Mouse (Mus musculus) neutrophil, adult 5-6 weeks (primary cell): ENCODE data around the gene Rdh5. TPM values are rescaled to one million over a fixed set of nuclear protein-coding genes. Genes with fewer than 3 reads are reported as not detected.

ENCODE experiments used
- ATAC-seq: fragments of 151-379, 151-347 bp; 2 replicates; pipeline ENCODE4 v1.8.0; 2017; ENCODE audit warnings: mild to moderate bottlenecking, moderate TSS enrichment; ENCODE audit not compliant: insufficient number of reproducible peaks, poor library complexity, low FRiP score, severe bottlenecking; ENCODE audit errors: extremely low read depth
- total RNA-seq: library from RNA; stranded (forward); fragments of 200-1000 nt; gene quantifications from 2 replicates; pipeline ENCODE4 v1.2.3, GENCODE M21; 2017

The Rdh5 gene
- 7.4 and 9.5 TPM in 2 replicates for total RNA-seq

DNA sequence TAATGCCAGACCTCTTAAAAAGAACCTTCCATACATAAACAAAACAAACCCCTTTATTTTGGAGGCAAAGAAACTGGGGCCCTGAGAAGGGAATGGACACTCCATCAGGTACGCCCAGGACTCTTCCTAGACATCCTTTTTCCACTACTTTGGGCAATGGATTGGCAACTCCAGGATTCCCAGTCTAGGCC, at the start of gene Rdh5:
Gene Rdh5 (minus strand): TSS at position 67 of the 191 bp plus-strand sequence.
- no peak for ATAC-seq

- no peak for ATAC-seq
Measured at GRCm38 (mm10) chr10:128970740-128971250, 48.1 kb upstream of the Rdh5 start.

- no peak for ATAC-seq
Measured at GRCm38 (mm10) chr10:128968341-128968749, 45.7 kb upstream of the Rdh5 start.

DNA sequence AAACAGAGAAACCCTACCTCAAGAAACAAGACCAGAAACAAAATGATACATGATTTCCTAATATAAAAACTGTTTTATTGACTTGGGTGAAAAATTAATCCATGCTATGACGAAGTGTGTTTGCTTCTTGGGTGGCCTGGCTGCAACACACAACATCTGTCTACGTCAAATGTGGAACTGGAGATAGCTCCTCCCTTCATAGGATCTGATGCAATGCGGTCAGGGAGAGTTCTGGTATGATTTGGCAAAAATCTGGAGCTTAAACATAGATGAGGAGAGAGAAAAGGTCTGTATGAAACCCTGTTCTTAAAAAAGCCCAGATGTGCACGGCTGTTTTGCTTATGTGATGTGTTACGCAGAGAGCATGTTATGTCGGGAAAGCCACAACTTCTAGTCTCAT, 43.2 kb upstream of the Rdh5 start:
- peak; percentile 87 for ATAC-seq

DNA sequence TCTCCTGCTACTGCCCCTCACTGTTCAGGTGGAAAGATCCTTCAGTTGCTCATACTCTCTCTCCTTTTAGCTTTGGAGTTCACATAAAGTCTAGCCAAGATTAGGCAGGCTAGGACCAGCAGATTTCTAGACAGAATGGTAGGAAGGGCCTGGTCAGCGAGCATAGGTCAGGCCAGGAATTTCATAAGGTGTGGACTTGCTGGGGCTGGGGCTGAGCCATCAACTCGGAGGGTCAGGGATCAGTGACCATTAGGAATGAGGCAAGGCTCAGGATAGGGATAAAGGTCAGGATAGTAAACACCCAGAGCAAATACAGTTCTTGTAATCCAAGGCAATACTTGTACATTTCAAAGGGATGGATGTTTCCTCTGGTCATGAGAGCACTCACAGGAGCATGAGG, 42.3 kb upstream of the Rdh5 start:
- ATAC-seq, result no peak

- no peak for ATAC-seq
Measured at GRCm38 (mm10) chr10:128960590-128961584, 38.2 kb upstream of the Rdh5 start, which contains the start of gene Mettl7b. Gene Mettl7b, minus strand, starts transcription at chr10:128960988.

DNA sequence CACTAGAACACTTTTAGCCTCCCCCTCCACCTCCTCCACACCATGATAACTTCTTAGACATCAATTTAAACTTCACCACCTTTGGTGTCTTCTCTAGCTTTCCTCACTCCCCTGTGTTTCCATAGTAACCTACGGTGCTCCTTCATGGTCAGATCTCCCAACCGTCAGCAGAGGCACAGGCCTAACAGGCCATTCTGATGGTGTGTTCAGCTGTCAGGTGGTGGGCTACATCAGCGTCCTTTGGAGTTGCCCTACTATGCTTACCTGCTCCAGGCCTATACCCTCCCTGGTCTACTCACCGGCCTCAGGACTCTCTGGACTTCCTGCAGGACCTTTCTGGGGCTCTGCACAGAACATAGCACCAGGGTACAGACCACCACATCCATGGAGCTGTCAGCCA, 37.5 kb upstream of the Rdh5 start:
- ATAC-seq, result no peak

DNA sequence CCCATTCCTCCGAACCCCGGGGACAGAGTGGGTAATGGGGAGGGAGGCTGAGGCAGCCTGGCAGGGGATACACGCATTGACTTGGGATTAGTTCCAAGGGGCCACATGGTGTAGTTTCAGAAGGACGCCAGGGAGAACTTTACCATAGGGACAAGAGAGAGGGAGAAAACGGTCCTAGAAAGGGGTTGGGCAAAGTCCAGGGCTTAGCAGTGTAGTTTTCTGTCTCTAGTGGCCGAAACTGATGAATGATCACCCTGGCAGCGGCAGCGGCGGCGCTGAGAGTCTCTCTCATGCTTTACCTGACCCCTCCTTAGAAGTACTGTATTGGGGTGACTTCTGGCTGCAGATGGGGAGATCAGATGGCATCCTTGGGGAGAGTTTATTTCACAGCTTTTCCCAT, 35.7 kb upstream of the Rdh5 start:
- no peak for ATAC-seq

GRCm38 (mm10) chr10:128950208-128950887, 27.7 kb upstream of the Rdh5 start:
- ATAC-seq, result no peak

DNA sequence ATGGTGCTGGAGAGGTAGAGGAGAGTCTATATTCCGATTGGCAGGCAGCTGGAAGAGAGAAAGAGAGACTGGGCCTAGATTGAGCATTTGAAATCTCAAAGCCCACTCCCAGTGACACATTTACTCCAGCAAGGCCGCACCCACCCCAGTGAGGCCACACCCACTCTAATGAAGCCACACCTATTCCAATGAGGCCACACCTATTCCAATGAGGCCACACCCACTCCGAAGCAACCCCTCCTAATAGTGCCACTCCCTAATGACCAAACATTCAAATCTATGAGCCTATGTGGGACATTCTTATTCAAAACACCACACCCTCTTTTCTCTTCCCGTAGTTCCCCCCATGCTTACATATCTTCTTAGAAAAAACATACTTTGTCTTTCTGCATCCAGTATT, 24.8 kb upstream of the Rdh5 start:
- no peak for ATAC-seq

DNA sequence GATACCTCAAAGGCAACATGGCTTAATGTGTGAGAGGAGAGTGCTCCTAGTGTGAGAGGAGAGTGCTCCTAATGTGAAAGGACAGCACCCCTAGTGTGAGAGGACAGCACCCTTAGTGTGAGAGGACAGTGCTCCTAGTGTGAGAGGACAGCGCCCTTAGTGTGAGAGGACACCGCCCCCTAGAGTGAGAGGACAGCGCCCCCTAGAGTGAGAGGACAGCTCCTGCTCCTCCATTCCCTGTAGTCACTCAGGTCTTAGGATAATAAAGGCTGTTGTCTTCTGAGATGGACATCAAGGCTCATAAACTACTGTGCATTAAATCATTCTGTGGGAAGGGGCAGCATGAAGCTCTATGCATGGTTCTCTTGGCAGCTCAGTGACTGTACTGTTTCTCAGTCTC, 23.0 kb upstream of the Rdh5 start:
- no peak for ATAC-seq

DNA sequence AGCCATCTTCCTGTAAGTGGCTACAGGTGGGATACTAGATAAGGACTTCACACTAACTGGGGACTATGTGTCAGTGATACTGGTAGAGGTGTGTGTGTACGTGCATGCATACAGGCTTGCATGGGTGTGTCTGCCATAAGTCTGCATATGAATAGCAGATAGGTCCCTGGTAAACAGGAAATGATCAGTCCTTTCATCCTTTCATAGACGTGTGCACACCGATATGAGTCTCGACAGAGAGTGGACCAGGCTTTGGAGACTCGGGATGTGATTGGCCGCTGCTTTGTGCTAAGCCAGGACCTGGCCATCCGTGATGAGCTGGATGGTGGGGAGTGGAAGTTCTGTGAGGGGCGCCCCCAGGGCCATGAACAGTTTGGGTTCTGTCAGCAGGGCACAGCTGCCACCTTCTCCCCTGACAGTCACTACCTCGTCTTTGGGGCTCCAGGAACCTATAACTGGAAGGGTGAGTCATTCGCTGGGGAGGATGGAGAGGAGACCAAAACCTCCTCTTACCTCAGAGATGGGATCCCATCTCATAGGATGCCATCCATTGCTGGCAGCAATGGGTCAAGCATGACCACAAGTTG, 17.9 kb upstream of the Rdh5 start:
- ATAC-seq, result no peak

DNA sequence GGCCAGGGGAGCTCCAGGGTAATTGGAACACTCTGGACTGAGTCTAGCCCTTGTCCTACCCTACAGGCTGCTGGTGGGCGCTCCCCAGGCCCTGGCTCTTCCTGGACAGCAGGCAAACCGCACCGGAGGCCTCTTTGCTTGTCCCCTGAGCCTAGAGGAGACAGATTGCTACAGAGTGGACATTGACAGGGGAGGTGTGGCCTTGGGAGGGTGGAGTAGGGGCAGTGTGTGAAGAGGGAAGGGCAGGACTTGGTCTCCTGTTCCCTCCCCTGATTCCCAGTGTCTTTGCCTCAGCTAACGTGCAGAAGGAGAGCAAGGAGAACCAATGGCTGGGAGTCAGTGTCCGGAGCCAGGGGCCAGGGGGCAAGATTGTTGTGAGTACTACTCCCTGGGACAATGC, 16.3 kb upstream of the Rdh5 start:
- ATAC-seq, result no peak

GRCm38 (mm10) chr10:128938457-128938856, 15.8 kb upstream of the Rdh5 start:
- no peak for ATAC-seq

- no peak for ATAC-seq
Measured at GRCm38 (mm10) chr10:128937756-128938390, 15.2 kb upstream of the Rdh5 start.

DNA sequence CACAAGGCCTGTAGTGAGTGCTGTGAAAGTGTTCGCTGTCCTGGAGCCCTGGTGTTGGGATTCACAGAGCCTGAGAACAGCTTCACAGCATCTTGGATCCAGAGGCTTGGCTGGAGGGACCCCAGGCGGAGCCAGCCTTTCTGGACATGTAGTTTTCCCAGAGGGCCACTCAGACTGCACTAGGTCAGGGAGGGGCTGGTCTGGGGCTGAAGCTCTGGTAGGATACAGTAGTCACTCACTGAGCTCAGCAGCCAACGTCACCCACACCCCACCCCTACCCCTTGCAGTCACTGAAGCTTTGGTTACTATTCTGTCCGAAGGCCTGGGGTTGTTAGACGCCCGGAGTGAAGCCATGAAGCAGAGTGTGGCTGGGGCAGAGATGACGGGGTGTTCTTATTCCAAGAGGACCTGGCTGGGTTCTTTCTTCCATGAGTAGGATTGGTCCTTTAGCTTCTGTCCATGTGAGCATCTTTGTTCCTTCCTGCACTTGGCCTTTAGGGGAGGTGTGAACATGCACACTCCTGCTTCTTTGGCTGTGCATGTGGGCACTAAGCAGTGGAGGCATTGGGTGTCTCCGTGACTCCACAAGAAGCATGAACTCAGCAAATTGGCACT, 13.2 kb upstream of the Rdh5 start:
- no peak for ATAC-seq

DNA sequence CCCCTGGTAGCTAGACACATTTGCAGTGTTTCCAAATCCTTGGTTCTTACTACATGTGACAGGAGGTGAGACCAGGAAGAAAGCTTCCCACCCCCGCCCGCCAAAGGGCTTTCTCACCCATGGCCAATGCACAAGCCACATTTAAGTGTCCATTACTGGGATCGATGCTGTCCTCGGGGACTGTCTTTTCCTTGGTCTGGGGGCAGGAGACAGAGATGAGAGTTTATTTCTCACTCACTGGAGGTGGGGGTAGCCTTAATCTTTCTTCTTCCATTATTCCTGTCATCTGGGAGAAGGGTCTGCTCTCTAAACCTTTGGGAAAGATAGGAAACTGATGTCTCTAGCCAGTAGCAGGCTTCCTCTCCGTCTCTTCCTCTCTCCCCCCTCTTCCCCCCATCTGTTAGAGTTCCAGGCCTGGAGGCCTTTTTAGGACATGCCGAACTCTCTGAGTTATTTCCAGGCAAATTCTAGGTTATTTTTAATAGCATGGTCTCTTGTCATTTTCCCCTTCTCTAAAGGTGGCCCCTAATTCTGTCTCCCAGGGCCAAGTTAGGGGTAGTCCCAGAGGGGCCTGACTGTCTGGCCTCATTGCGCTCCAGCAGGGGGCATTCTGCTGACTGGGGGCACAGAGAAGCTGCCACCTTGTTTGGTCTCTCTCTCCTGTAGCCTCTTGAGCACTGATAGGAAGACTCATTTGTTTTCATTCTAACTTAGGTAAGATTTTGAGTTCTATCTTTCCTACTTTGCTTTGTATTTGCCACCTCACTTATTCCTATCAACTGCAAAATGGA, 12.5 kb upstream of the Rdh5 start:
- no peak for ATAC-seq

DNA sequence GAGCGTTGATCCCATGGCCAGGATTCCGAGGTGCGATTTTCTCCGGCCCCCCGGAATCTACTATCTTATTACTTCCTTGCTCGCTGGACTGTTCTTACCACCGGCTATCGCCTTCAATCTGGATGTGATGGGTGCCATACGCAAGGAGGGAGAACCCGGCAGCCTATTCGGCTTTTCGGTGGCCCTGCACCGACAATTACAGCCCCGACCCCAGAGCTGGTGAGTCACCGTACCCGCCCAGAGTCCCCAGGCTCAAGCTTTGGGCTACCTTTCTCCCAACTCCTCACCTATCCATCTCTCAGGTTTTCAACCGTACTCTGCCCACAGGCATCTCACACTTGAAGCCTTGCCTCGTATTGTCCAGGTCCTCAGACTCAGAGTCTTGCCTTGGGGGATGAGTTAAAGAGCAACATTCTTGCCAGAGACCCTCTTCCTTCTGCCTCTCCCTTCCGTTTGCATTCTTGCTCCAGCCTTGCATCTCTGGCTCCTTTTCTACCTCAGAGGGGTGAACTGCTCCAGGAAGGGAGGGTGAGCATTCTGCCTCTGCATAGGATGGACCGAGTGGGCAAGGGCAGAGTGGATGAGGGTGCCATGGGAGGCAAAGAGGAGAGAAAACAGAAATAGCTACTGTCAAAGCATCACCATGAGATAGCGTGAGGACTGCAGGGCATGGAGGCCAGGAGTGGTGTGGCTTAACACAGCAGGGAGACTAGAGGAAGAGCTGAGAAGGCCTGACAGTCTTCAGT, 11.5 kb upstream of the Rdh5 start:
- no peak for ATAC-seq
